Mouse (Mus musculus): ENCODE results near the gene Vmn1r230.

The Vmn1r230 gene

DNA sequence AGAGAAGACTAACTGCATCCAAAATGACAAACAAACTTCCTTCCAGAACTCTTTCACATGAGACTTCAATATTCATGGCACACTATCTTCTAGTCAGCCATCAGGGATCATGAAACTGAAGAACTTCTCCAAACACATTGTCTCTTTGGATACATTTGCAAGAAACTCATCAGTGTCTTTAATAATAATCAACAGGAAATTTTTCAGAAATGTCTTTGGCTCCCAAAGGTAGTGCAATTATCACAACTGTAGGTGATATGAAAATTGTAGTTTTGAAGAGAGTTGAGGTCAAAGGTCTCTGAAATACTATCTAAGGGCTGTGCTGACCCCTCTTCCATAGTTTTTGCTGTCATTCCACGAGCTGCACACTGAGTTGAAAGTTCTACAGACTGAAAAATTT, at the start of gene Vmn1r230:
Vmn1r230 (plus strand) TSS at position 301 of the 400 bp plus-strand sequence.
- DNase-seq (ENCODE audit: low spot score), result no peak

DNA sequence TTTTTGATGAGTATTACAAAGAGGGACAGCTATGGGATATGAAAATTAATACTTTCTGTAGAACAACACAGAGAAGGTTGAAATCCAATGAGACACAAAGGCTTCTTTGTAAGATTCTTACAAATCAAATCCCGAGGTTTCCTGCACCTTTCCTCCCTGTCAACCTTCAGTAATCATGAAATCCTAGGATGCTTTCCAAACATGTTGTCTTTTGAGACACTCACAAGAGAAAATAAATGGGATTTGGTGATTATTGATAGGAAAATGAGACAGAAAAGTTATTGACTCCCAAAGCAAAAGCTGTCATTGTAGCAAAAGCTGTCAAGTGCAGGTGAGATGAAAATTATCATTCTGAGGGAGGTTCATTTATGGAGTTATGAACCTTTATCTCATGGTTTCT, 29.0 kb upstream of the Vmn1r230 start, which contains the start of gene Vmn1r229:
Vmn1r229 (plus strand) TSS at position 301 of the 400 bp plus-strand sequence.
- no peak for DNase-seq (ENCODE audit: low spot score)

All from ovary, postnatal 14 days (tissue).